Mouse (Mus musculus): ENCODE results near the gene Olfr1349. TPM values are rescaled to one million over a fixed set of nuclear protein-coding genes. Genes with fewer than 3 reads are reported as not detected.

Gene Olfr1349
- total RNA-seq (2023), result not detected

GRCm38 (mm10) chr7:6522850-6523249 is at the start of gene Olfr1349:
Olfr1349 (minus strand) TSS chr7:6522950.

GRCm38 (mm10) chr7:6564541-6564940 is 41.8 kb upstream of the Olfr1349 start, which contains the start of gene Olfr1350:
Olfr1350 (plus strand) TSS chr7:6564841.

GRCm38 (mm10) chr7:6508648-6509047 is 14.1 kb downstream of the Olfr1349 start, which contains the start of gene Olfr1348:
Olfr1348 (minus strand) TSS chr7:6508748.

GRCm38 (mm10) chr7:6499655-6500054 is 23.1 kb downstream of the Olfr1349 start, which contains the start of gene Olfr1347:
Olfr1347 (minus strand) TSS chr7:6499755.

GRCm38 (mm10) chr7:6486841-6487240 is 35.9 kb downstream of the Olfr1349 start, which contains the start of gene Olfr5:
Olfr5 (minus strand) TSS chr7:6486941.

GRCm38 (mm10) chr7:6466951-6467350 is 55.8 kb downstream of the Olfr1349 start, which contains the start of gene Olfr1346:
Olfr1346 (plus strand) TSS chr7:6467101.

Other genes starting within 250 kb of the Olfr1349 start
- 4.8 TPM for gene Zfp667, start 236.4 kb downstream of the Olfr1349 start, total RNA-seq (2023)
- 0.70 TPM for gene Zfp583, start 191.7 kb downstream of the Olfr1349 start, total RNA-seq (2023)
- 0.55 TPM for gene Gm3854, start 179.2 kb downstream of the Olfr1349 start, total RNA-seq (2023)
- gene Zfp78, start 159.7 kb downstream of the Olfr1349 start, total RNA-seq (2023), result 2.1 TPM
- gene Zfp28, start 139.7 kb downstream of the Olfr1349 start, total RNA-seq (2023), result 5.7 TPM
- not detected for gene Smim17, start 124.2 kb downstream of the Olfr1349 start, total RNA-seq (2023)
- not detected for gene Gm20715, start 112.7 kb downstream of the Olfr1349 start, total RNA-seq (2023)
- not detected for gene Olfr1344, start 84.3 kb downstream of the Olfr1349 start, total RNA-seq (2023)
- not detected for gene Olfr1336, start 66.8 kb downstream of the Olfr1349 start, total RNA-seq (2023)
- gene Olfr1346, start 55.8 kb downstream of the Olfr1349 start, total RNA-seq (2023), result not detected
- not detected for gene Olfr5, start 36.0 kb downstream of the Olfr1349 start, total RNA-seq (2023)
- not detected for gene Olfr1347, start 23.2 kb downstream of the Olfr1349 start, total RNA-seq (2023)
- not detected for gene Olfr1348, start 14.2 kb downstream of the Olfr1349 start, total RNA-seq (2023)
- not detected for gene Olfr1350, start 41.9 kb upstream of the Olfr1349 start, total RNA-seq (2023)
- not detected for gene Zim1, start 173.5 kb upstream of the Olfr1349 start, total RNA-seq (2023)
- gene Peg3, start 207.5 kb upstream of the Olfr1349 start, total RNA-seq (2023), result not detected
- gene Usp29, start 207.6 kb upstream of the Olfr1349 start, total RNA-seq (2023), result not detected

All from CD8-positive naive resting alpha-beta T cell, adult 57 days (primary cell).